Mouse (Mus musculus) spleen, adult 2 months (tissue): ENCODE measurements at regions not wholly inside any gene's neighbourhood (a gene's known extent, or its start where the extent isn't known, plus 50 kb on each side); places are given as distances from the start of the nearest gene placed in this dataset.
"Not testable (repeated sequence)": the region's sequence is repeated elsewhere in the genome, so short reads cannot be mapped to it uniquely, and the experiment has no call there.

Experiments
- DNase-seq, 2 experiments: peaks; one replicate each; pipeline versions ENCODE4 v3.0.0 to v3.0.0-alpha.2; 2012 to 2021; ENCODE audit warnings: low spot score in 2 of 2, low read depth in 1 of 2
- H3K27ac ChIP-seq: fragments of 200-500 bp; 2 replicates; pipeline ENCODE4 v1.5.1; 2012; ENCODE audit warnings: low read length, inconsistent platforms; ENCODE audit not compliant: insufficient read depth
- H3K27me3 ChIP-seq: fragments of 200-500 bp; 2 replicates; pipeline ENCODE4 v1.6.1; 2012; ENCODE audit warnings: mild to moderate bottlenecking, moderate library complexity, low read length, inconsistent platforms; ENCODE audit not compliant: control insufficient read depth, insufficient read depth
- H3K36me3 ChIP-seq: fragments of 200-500 bp; 2 replicates; pipeline ENCODE4 v1.6.1; 2012; ENCODE audit warnings: mild to moderate bottlenecking, low read length, inconsistent platforms; ENCODE audit not compliant: control insufficient read depth, insufficient read depth
- H3K4me1 ChIP-seq: fragments of 200-500 bp; 2 replicates; pipeline ENCODE4 v1.6.1; 2011; ENCODE audit warnings: inconsistent platforms; ENCODE audit not compliant: control insufficient read depth, insufficient read depth, insufficient read length
- H3K4me3 ChIP-seq: fragments of 200-500 bp; 2 replicates; pipeline ENCODE4 v1.5.1; 2011; ENCODE audit warnings: mild to moderate bottlenecking, inconsistent platforms; ENCODE audit not compliant: insufficient read depth, insufficient read length; ENCODE audit errors: extremely low read depth
- CTCF ChIP-seq: fragments of 200-500 bp; IDR thresholded peaks from 2 replicates; pipeline ENCODE4 v1.5.1; 2011; ENCODE audit warnings: mild to moderate bottlenecking, inconsistent platforms; ENCODE audit not compliant: insufficient read depth, insufficient read length, insufficient replicate concordance; ENCODE audit errors: extremely low read depth
- POLR2A ChIP-seq: fragments of 200-500 bp; IDR thresholded peaks from 2 replicates; pipeline ENCODE4 v1.6.1; 2011; ENCODE audit warnings: low read depth, low read length, inconsistent platforms
- WGBS: fragments of 180-500 bp; shearing (Covaris S2); methylation state at CpG from one replicate; pipeline ENCODE4 v1.1.7; 2018; 5-methylcytosine and 5-hydroxymethylcytosine counted together

DNA sequence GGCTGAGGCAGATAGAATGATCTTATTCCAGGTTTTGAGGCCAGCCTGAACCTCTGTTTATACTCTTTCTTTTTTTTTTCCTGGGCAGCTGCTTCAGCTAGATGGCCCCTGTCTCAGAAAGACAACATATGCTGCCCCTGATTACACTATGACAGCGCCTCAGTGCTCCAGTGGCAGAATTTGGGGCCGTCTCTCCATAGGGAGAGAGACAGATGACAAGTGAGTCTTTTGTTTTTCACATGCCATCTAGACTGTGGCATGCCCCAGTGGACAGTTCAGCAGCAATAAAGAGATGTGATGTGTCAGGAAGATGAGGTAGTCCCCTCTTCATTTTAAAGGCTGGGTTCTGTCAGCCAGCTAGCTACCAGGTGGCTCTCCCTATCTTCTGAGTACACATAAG lies 139.8 kb upstream of the 1700025G04Rik start:
- WGBS: 85% methylated on average over 2 of the region's 2 CpGs
- H3K36me3 ChIP-seq: no peaks in the 10 kb centered on the region

DNA sequence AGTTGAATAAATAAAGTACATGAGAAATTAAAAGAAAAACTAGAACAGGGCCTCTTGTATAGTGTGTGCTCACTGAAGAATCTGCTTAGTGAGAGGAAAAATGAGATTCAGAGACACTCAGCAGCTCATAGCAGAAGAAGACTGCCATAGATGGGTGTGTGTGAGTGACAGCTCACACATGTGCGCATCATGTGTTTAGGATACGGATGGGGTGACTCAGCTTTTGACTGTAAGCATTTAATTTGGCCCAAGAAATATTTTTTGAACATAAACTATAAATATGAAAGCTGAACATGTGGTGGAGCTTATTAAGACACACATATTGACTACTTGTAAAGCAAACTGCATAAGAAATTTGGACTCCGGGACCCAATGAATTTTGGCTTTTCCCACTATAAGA lies 136.1 kb upstream of the 1700025G04Rik start:
- no peak for DNase-seq
- TF ChIP-seq CTCF: no peak
- TF ChIP-seq POLR2A: no peak
- WGBS: 91% methylated on average over 3 of the region's 3 CpGs
- Histone ChIP-seq H3K27me3 (no peaks in the 10 kb centered on the region), H3K4me1 (no peaks in the 10 kb centered on the region), H3K27ac (no peak overlapping the region), H3K4me3 (no peak overlapping the region), H3K36me3 (no peaks in the 10 kb centered on the region)

More for the DNA sequence above, 139.8 kb upstream of the 1700025G04Rik start:
- Histone ChIP-seq H3K27me3 (no peaks in the 10 kb centered on the region), H3K4me3 (no peak overlapping the region), H3K27ac (no peak overlapping the region), H3K4me1 (no peaks in the 10 kb centered on the region; the same call in 1 of the 2 replicates)
- DNase-seq: no peak
- TF ChIP-seq CTCF (no peak), POLR2A (no peak)

DNA sequence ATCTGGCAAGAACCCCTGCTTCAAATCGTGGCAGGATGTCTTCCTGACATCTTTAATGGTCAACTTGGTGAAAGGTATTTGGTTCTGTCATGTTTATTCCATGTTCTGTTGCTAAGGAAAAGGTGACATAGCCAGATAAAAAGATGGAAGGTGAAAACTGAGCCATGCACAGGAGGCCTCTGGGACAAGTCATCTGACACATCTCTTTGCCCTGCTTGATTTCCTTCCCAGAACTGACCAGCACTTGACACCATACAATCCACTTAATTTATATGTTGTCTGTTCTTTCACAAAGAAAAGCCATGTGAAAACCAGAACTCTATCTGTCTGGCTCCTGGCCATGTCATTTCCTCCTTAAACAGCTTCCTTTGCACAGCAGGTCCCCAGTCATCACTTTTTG lies 133.7 kb upstream of the 1700025G04Rik start:
- no peak for DNase-seq

DNA sequence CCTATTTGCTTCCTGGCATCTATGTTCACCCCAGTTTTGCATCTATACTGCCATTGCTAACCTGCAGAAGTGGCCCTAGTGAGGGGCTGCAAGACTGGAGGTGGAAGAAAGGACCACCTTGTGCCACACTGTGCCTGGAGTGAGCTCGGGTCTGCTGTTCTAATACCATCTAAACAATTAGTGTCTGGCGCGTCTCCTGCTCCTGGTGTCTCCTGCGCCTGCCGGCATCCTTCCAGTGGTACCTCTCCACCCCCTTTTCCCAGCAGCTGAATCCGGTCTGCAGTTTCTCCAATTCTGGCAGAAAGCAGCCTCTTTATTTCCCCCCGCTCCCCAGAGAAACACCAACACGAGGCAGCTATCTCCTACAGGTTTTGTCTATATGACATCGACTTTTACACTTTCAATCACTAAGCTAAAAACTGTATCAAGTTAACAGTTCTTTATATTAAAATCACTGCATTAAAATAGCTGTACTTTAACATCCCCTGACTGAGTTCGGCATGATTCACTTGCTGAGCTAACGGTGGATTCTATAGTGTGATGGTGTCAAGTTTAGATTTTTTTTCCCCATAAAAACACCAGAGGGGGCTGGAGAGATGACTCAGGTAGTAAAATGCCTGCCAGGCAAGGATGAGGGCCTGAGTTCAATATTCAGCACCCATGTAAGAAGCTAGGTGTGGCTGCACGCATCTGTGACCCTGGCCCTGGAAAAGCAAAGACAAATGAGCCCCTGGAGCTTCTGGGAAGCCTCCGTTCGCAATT lies 131.1 kb upstream of the 1700025G04Rik start:
- Histone ChIP-seq H3K27me3 (no peaks in the 10 kb centered on the region), H3K27ac (no peak overlapping the region), H3K36me3 (no peaks in the 10 kb centered on the region), H3K4me1 (no peaks in the 10 kb centered on the region), H3K4me3 (no peak overlapping the region)
- TF ChIP-seq CTCF: no peak
- TF ChIP-seq POLR2A: no peak
- DNase-seq: no peak
- WGBS: 91% methylated on average over 14 of the region's 14 CpGs

More for the DNA sequence above, 133.7 kb upstream of the 1700025G04Rik start:
- no peaks in the 10 kb centered on the region for H3K36me3 ChIP-seq
- TF ChIP-seq POLR2A (no peak), CTCF (no peak)
- H3K27me3 ChIP-seq: no peaks in the 10 kb centered on the region
- H3K4me3 ChIP-seq: no peak overlapping the region
- no peaks in the 10 kb centered on the region for H3K4me1 ChIP-seq
- WGBS: 57% methylated on average over 1 of the region's 1 CpGs
- H3K27ac ChIP-seq: no peak overlapping the region

- not testable (repeated sequence) for H3K4me1 ChIP-seq, H3K27me3 ChIP-seq, H3K27ac ChIP-seq, H3K4me3 ChIP-seq, DNase-seq, H3K36me3 ChIP-seq
- 90% methylated on average over 5 of the region's 5 CpGs for WGBS
These were observed 129.8 kb upstream of the 1700025G04Rik start for GRCm38 (mm10) chr1:152219752-152220151.

- Histone ChIP-seq H3K27me3 (no peaks in the 10 kb centered on the region), H3K27ac (no peak overlapping the region), H3K36me3 (no peaks in the 10 kb centered on the region), H3K4me1 (no peaks in the 10 kb centered on the region), H3K4me3 (no peak overlapping the region)
- 59% methylated on average over 4 of the region's 4 CpGs for WGBS
- TF ChIP-seq CTCF (no peak), POLR2A (no peak)
- no peak for DNase-seq
These were observed 127.5 kb upstream of the 1700025G04Rik start for GRCm38 (mm10) chr1:152217404-152217803.

GRCm38 (mm10) chr1:152214376-152214775 lies 124.5 kb upstream of the 1700025G04Rik start:
- no peaks in the 10 kb centered on the region for H3K4me1 ChIP-seq
- WGBS: 82% methylated on average over 2 of the region's 2 CpGs
- H3K27ac ChIP-seq: no peak overlapping the region
- TF ChIP-seq CTCF (no peak), POLR2A (no peak)
- no peak overlapping the region for H3K4me3 ChIP-seq
- H3K27me3 ChIP-seq: no peaks in the 10 kb centered on the region
- no peaks in the 10 kb centered on the region for H3K36me3 ChIP-seq
- DNase-seq: no peak
